Mouse (Mus musculus): Measurements from ENCODE around the gene Ccer2. TPM values are rescaled to one million over a fixed set of nuclear protein-coding genes. Genes with fewer than 3 reads are reported as not detected.

Ccer2 gene
- polyA plus RNA-seq, 1 experiment from 2014 or later, result not detected

GRCm38 (mm10) chr7:28780067-28780658, 24.2 kb downstream of the Ccer2 start:
- WGBS, result 45% methylated on average over 6 of the region's 6 CpGs
- Histone ChIP-seq H3K9ac (no peak overlapping the region), H3K36me3 (no peaks in the 10 kb centered on the region), H3K9me3 (no peaks in the 10 kb centered on the region), H3K4me1 (replicated peaks) (peaks cover 6% of the 10 kb centered on the region), H3K4me2 (replicated peaks) (no peak overlapping the region), H3K4me3 (replicated peaks) (no peak overlapping the region), H3K27ac (peak overlapping the region; percentile 42), H3K27me3 (replicated peaks) (no peaks in the 10 kb centered on the region)
- peak; percentile 86 for ATAC-seq

- no peak overlapping the region for H3K4me2 ChIP-seq (replicated peaks)
- H3K4me3 ChIP-seq (replicated peaks), result no peak overlapping the region
- WGBS, result 73% methylated on average over 7 of the region's 7 CpGs
- H3K36me3 ChIP-seq, result no peaks in the 10 kb centered on the region
- H3K27ac ChIP-seq, result peak overlapping the region; percentile 42; the same call in 1 of the 2 replicates
- no peak for ATAC-seq
- no peak overlapping the region for H3K9ac ChIP-seq
- H3K27me3 ChIP-seq (replicated peaks), result no peaks in the 10 kb centered on the region
- H3K9me3 ChIP-seq, result no peaks in the 10 kb centered on the region
- peaks cover 6% of the 10 kb centered on the region for H3K4me1 ChIP-seq (replicated peaks)
Measured at GRCm38 (mm10) chr7:28780857-28781256, 24.9 kb downstream of the Ccer2 start.

GRCm38 (mm10) chr7:28781261-28781663, 25.3 kb downstream of the Ccer2 start:
- no peaks in the 10 kb centered on the region for H3K36me3 ChIP-seq

GRCm38 (mm10) chr7:28785161-28785560, 29.2 kb downstream of the Ccer2 start:
- Histone ChIP-seq H3K36me3 (no peaks in the 10 kb centered on the region), H3K9me3 (no peaks in the 10 kb centered on the region), H3K27me3 (replicated peaks) (no peaks in the 10 kb centered on the region), H3K4me1 (replicated peaks) (peaks cover 12% of the 10 kb centered on the region), H3K4me2 (replicated peaks) (no peak overlapping the region), H3K4me3 (replicated peaks) (no peak overlapping the region), H3K9ac (no peak overlapping the region), H3K27ac (no peak overlapping the region)
- WGBS, result 81% methylated on average over 5 of the region's 5 CpGs
- ATAC-seq, result no peak

More at GRCm38 (mm10) chr7:28781261-28781663, 25.3 kb downstream of the Ccer2 start:
- no peak overlapping the region for H3K4me3 ChIP-seq (replicated peaks)
- no peaks in the 10 kb centered on the region for H3K9me3 ChIP-seq
- H3K4me2 ChIP-seq (replicated peaks), result no peak overlapping the region
- peaks cover 6% of the 10 kb centered on the region for H3K4me1 ChIP-seq (replicated peaks)
- no peak overlapping the region for H3K27ac ChIP-seq
- no peak overlapping the region for H3K9ac ChIP-seq
- ATAC-seq, result no peak
- no peaks in the 10 kb centered on the region for H3K27me3 ChIP-seq (replicated peaks)
- 90% methylated on average over 8 of the region's 8 CpGs for WGBS

- peaks cover 22% of the 10 kb centered on the region for H3K4me1 ChIP-seq (replicated peaks)
- ATAC-seq, result no peak
- H3K27me3 ChIP-seq (replicated peaks), result no peaks in the 10 kb centered on the region
- H3K9ac ChIP-seq, result no peak overlapping the region
- no peaks in the 10 kb centered on the region for H3K9me3 ChIP-seq
- H3K4me3 ChIP-seq (replicated peaks), result no peak overlapping the region
- no peaks in the 10 kb centered on the region for H3K36me3 ChIP-seq
- H3K27ac ChIP-seq, result no peak overlapping the region
- no peak overlapping the region for H3K4me2 ChIP-seq (replicated peaks)
- 94% methylated on average over 9 of the region's 9 CpGs for WGBS
Measured at GRCm38 (mm10) chr7:28787884-28788283, 31.9 kb downstream of the Ccer2 start.

- Histone ChIP-seq H3K36me3 (no peaks in the 10 kb centered on the region), H3K9me3 (no peaks in the 10 kb centered on the region), H3K27me3 (replicated peaks) (no peaks in the 10 kb centered on the region), H3K4me3 (replicated peaks) (no peak within 1 kb of the TSS), H3K4me1 (replicated peaks) (peaks cover 22% of the 10 kb centered on the region), H3K27ac (peak within 1 kb of the TSS; percentile 6; the same call in 1 of the 2 replicates), H3K4me2 (replicated peaks) (no peak within 1 kb of the TSS), H3K9ac (no peak within 1 kb of the TSS)
- WGBS, result 61% methylated on average over 5 of the region's 5 CpGs
- no peak for ATAC-seq
Measured at GRCm38 (mm10) chr7:28788307-28789195, 32.6 kb downstream of the Ccer2 start, which contains the start of gene Rinl. Gene Rinl (plus strand): TSS chr7:28788969.

GRCm38 (mm10) chr7:28789235-28789634, 33.3 kb downstream of the Ccer2 start:
- no peaks in the 10 kb centered on the region for H3K9me3 ChIP-seq
- H3K4me3 ChIP-seq (replicated peaks), result no peak overlapping the region
- peak overlapping the region; percentile 6; the same call in 1 of the 2 replicates for H3K27ac ChIP-seq
- H3K4me1 ChIP-seq (replicated peaks), result peaks cover 22% of the 10 kb centered on the region
- WGBS, result 49% methylated on average over 3 of the region's 3 CpGs
- no peaks in the 10 kb centered on the region for H3K36me3 ChIP-seq
- H3K27me3 ChIP-seq (replicated peaks), result no peaks in the 10 kb centered on the region
- no peak for ATAC-seq
- H3K9ac ChIP-seq, result no peak overlapping the region
- no peak overlapping the region for H3K4me2 ChIP-seq (replicated peaks)

GRCm38 (mm10) chr7:28790066-28790806, 34.3 kb downstream of the Ccer2 start:
- H3K27me3 ChIP-seq (replicated peaks), result no peaks in the 10 kb centered on the region
- H3K4me3 ChIP-seq (replicated peaks), result no peak overlapping the region
- no peaks in the 10 kb centered on the region for H3K9me3 ChIP-seq
- H3K9ac ChIP-seq, result no peak overlapping the region
- H3K4me1 ChIP-seq (replicated peaks), result peaks cover 22% of the 10 kb centered on the region
- WGBS, result 56% methylated on average over 8 of the region's 8 CpGs
- no peak overlapping the region for H3K27ac ChIP-seq
- no peaks in the 10 kb centered on the region for H3K36me3 ChIP-seq
- no peak overlapping the region for H3K4me2 ChIP-seq (replicated peaks)
- 0 out of 2 replicates have a peak, but pooled peaks have one; percentile 29 for ATAC-seq

GRCm38 (mm10) chr7:28791706-28792105, 35.7 kb downstream of the Ccer2 start:
- no peak for ATAC-seq
- Histone ChIP-seq H3K4me3 (replicated peaks) (no peak overlapping the region), H3K27me3 (replicated peaks) (no peaks in the 10 kb centered on the region), H3K4me2 (replicated peaks) (no peak overlapping the region), H3K9me3 (no peaks in the 10 kb centered on the region), H3K27ac (no peak overlapping the region), H3K4me1 (replicated peaks) (peaks cover 31% of the 10 kb centered on the region), H3K36me3 (no peaks in the 10 kb centered on the region), H3K9ac (no peak overlapping the region)

GRCm38 (mm10) chr7:28792391-28793185, 36.6 kb downstream of the Ccer2 start:
- peaks cover 35% of the 10 kb centered on the region for H3K4me1 ChIP-seq (replicated peaks)
- no peak for ATAC-seq
- no peaks in the 10 kb centered on the region for H3K27me3 ChIP-seq (replicated peaks)
- 75% methylated on average over 14 of the region's 14 CpGs for WGBS
- H3K9ac ChIP-seq, result no peak overlapping the region
- H3K27ac ChIP-seq, result no peak overlapping the region
- no peaks in the 10 kb centered on the region for H3K9me3 ChIP-seq
- H3K4me2 ChIP-seq (replicated peaks), result no peak overlapping the region
- no peaks in the 10 kb centered on the region for H3K36me3 ChIP-seq
- no peak overlapping the region for H3K4me3 ChIP-seq (replicated peaks)

- Histone ChIP-seq H3K4me3 (replicated peaks) (no peak overlapping the region), H3K9me3 (no peaks in the 10 kb centered on the region), H3K27ac (no peak overlapping the region), H3K27me3 (replicated peaks) (no peaks in the 10 kb centered on the region), H3K9ac (no peak overlapping the region), H3K4me1 (replicated peaks) (peaks cover 33% of the 10 kb centered on the region), H3K4me2 (replicated peaks) (no peak overlapping the region), H3K36me3 (no peaks in the 10 kb centered on the region)
- no peak for ATAC-seq
- WGBS, result 46% methylated on average over 2 of the region's 2 CpGs
Measured at GRCm38 (mm10) chr7:28793834-28794233, 37.9 kb downstream of the Ccer2 start.
